Mouse (Mus musculus) midbrain, embryonic 16.5 days (tissue): ENCODE results near the gene Manba. TPM values are rescaled to one million over a fixed set of nuclear protein-coding genes. Genes with fewer than 3 reads are reported as not detected.
"Not testable (repeated sequence)": the region's sequence is repeated elsewhere in the genome, so short reads cannot be mapped to it uniquely, and the experiment has no call there.

Experiments
- ATAC-seq: fragments of 200-750 bp; cut with Nextera tagmentation; 2 replicates; pipeline ENCODE4 v1.8.0; 2017; ENCODE audit warnings: moderate TSS enrichment
- H3K27ac ChIP-seq: fragments of 300-500 bp; sonication (generic); 2 replicates; pipeline ENCODE4 v1.5.1; 2014; ENCODE audit warnings: mild to moderate bottlenecking, low read length, mixed read lengths
- H3K27me3 ChIP-seq: fragments of 300-500 bp; sonication (generic); 2 replicates; pipeline ENCODE4 v1.6.1; 2014; ENCODE audit warnings: low read depth, low read length, mixed read lengths; ENCODE audit not compliant: control insufficient read depth, insufficient read depth
- H3K36me3 ChIP-seq: fragments of 300-500 bp; sonication (generic); 2 replicates; pipeline ENCODE4 v1.6.1; 2014; ENCODE audit warnings: mild to moderate bottlenecking, low read length, moderate library complexity, mixed read lengths; ENCODE audit not compliant: control insufficient read depth, insufficient read depth
- H3K4me1 ChIP-seq: fragments of 300-500 bp; sonication (generic); 2 replicates; pipeline ENCODE4 v1.6.1; 2014; ENCODE audit warnings: mild to moderate bottlenecking, low read length, mixed read lengths; ENCODE audit not compliant: control insufficient read depth, insufficient read depth
- H3K4me2 ChIP-seq: fragments of 300-500 bp; sonication (generic); 2 replicates; pipeline ENCODE4 v1.6.1; 2014; ENCODE audit warnings: mild to moderate bottlenecking, low read length, mixed read lengths
- H3K4me3 ChIP-seq: fragments of 300-500 bp; sonication (generic); 2 replicates; pipeline ENCODE4 v1.5.1; 2014; ENCODE audit warnings: low read depth, mild to moderate bottlenecking, low read length, moderate library complexity, mixed read lengths
- H3K9ac ChIP-seq: fragments of 300-500 bp; sonication (generic); 2 replicates; pipeline ENCODE4 v1.6.1; 2014; ENCODE audit warnings: low read depth, low read length, mixed read lengths
- H3K9me3 ChIP-seq: fragments of 300-500 bp; sonication (generic); replicated peaks from 2 replicates; pipeline ENCODE4 v1.6.1; 2014; ENCODE audit warnings: mild to moderate bottlenecking, low read length, mixed read lengths; ENCODE audit not compliant: control insufficient read depth, poor library complexity, severe bottlenecking
- WGBS: fragments of 180-500 bp; shearing (Covaris S2); extraction: QIAGEN DNeasy Blood & Tissue Kit; methylation state at CpG from one replicate; pipeline ENCODE4 v1.1.7; 2014; 5-methylcytosine and 5-hydroxymethylcytosine counted together
- polyA plus RNA-seq: library from polyadenylated mRNA; unstranded; fragments of >200 nt; fragmentation: Nextera tagmentation; extraction: Ambion mirVana; gene quantifications from 2 replicates; pipeline ENCODE4 v1.2.1, GENCODE M21; 2015

Gene Manba
- polyA plus RNA-seq, 1 experiment from 2014 or later: 8.4 TPM

DNA sequence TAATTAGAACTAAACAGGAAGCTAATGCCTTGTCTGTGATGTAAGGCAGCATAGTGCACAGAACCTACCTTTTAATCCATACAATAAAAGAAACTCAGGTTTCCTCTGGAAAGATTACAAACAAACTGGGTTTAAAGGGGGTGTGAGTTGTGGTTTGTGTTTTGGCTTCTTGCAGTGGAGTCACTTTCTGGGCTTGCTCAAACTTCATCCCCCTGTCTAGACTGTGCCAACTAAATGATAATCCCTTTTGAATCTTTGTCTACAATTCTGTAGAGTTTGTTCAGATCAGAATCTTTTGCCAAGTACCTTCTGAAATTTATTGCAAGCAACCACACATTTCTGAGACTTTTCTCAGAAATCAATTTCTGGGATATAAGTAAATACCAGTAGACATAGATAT lies 40.5 kb upstream of the Manba start:
- Histone ChIP-seq H3K9ac (no peak overlapping the region), H3K9me3 (no peaks in the 10 kb centered on the region), H3K36me3 (no peaks in the 10 kb centered on the region; the same call in 1 of the 2 replicates), H3K27me3 (no peaks in the 10 kb centered on the region), H3K4me3 (no peak overlapping the region), H3K4me2 (no peak overlapping the region), H3K27ac (no peak overlapping the region), H3K4me1 (peaks cover 28% of the 10 kb centered on the region)
- 0 out of 2 replicates have a peak, but pooled peaks have one; percentile 12 for ATAC-seq

DNA sequence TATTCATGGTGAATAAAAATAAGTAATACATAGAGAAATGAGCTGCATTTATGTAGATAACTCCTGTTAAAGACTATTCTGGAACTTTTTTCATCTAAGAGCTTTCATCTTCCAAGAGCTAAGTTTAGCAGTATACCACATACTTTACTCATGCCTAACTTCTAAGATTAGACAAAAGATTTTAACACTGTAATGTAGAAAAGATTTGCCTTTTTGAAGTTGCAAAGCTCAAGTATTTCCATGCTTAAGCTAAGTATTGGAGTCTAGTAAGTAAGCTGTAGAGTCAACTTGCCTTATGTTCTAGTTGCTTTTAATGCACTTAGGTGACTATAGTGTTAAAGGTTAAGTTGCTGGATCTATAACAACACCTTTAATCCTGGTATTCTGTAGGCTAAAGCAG lies 26.4 kb upstream of the Manba start:
- Histone ChIP-seq H3K9me3 (no peaks in the 10 kb centered on the region), H3K36me3 (peaks cover 14% of the 10 kb centered on the region), H3K27me3 (no peaks in the 10 kb centered on the region), H3K27ac (no peak overlapping the region), H3K4me1 (no peaks in the 10 kb centered on the region), H3K4me2 (no peak overlapping the region), H3K4me3 (no peak overlapping the region), H3K9ac (no peak overlapping the region)
- no peak for ATAC-seq

GRCm38 (mm10) chr3:135468402-135468801 lies 17.0 kb upstream of the Manba start:
- H3K9ac ChIP-seq: no peak overlapping the region
- no peak overlapping the region for H3K4me2 ChIP-seq
- no peaks in the 10 kb centered on the region for H3K9me3 ChIP-seq
- H3K27ac ChIP-seq: no peak overlapping the region
- H3K4me1 ChIP-seq: no peaks in the 10 kb centered on the region
- no peak overlapping the region for H3K4me3 ChIP-seq
- no peak for ATAC-seq
- H3K36me3 ChIP-seq: no peaks in the 10 kb centered on the region
- 86% methylated on average over 1 of the region's 1 CpGs for WGBS
- H3K27me3 ChIP-seq: no peaks in the 10 kb centered on the region

GRCm38 (mm10) chr3:135469146-135469545 lies 16.3 kb upstream of the Manba start:
- Histone ChIP-seq H3K27ac (no peak overlapping the region), H3K4me1 (no peaks in the 10 kb centered on the region), H3K9ac (no peak overlapping the region), H3K36me3 (no peaks in the 10 kb centered on the region), H3K27me3 (no peaks in the 10 kb centered on the region), H3K4me3 (no peak overlapping the region), H3K9me3 (no peaks in the 10 kb centered on the region), H3K4me2 (no peak overlapping the region)
- no peak; the same call in 1 of the 2 replicates for ATAC-seq
- 68% methylated on average over 3 of the region's 3 CpGs for WGBS

GRCm38 (mm10) chr3:135469974-135470373 lies 15.4 kb upstream of the Manba start:
- Histone ChIP-seq H3K9me3 (no peaks in the 10 kb centered on the region), H3K4me2 (no peak overlapping the region), H3K9ac (no peak overlapping the region), H3K4me3 (no peak overlapping the region), H3K4me1 (no peaks in the 10 kb centered on the region), H3K27me3 (no peaks in the 10 kb centered on the region), H3K27ac (no peak overlapping the region), H3K36me3 (no peaks in the 10 kb centered on the region)
- ATAC-seq: peak; percentile 57; the same call in 1 of the 2 replicates
- WGBS: 57% methylated on average over 4 of the region's 4 CpGs

DNA sequence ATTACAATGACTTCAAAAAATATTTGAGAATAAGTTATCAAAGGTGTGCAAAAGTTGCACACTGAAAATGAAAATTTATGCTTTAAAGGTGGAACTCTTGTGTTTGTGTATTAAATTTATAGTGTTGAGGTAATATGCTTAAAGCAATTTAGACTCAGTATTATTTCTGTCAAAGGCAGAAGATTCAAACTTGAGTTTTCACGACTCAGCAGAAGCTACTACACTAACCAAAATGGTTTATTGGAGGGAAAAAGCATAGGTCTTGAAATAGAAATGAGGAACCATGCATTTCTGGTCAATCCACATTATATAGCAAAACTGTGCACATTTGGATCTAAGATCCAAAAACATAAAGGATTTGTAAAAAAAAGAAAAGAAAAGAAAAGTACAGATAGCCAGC lies 14.6 kb upstream of the Manba start:
- Histone ChIP-seq H3K27ac (no peak overlapping the region), H3K4me2 (no peak overlapping the region), H3K4me1 (no peaks in the 10 kb centered on the region), H3K9me3 (no peaks in the 10 kb centered on the region), H3K27me3 (no peaks in the 10 kb centered on the region), H3K36me3 (no peaks in the 10 kb centered on the region), H3K4me3 (no peak overlapping the region), H3K9ac (no peak overlapping the region)
- 86% methylated on average over 1 of the region's 1 CpGs for WGBS
- no peak for ATAC-seq

- H3K27ac ChIP-seq: no peak overlapping the region
- no peak overlapping the region for H3K4me3 ChIP-seq
- H3K27me3 ChIP-seq: no peaks in the 10 kb centered on the region
- 88% methylated on average over 8 of the region's 8 CpGs for WGBS
- no peaks in the 10 kb centered on the region for H3K4me1 ChIP-seq
- H3K9me3 ChIP-seq: no peaks in the 10 kb centered on the region
- H3K36me3 ChIP-seq: no peaks in the 10 kb centered on the region
- no peak for ATAC-seq
- no peak overlapping the region for H3K9ac ChIP-seq
- H3K4me2 ChIP-seq: no peak overlapping the region
Measured at GRCm38 (mm10) chr3:135475025-135475424, 10.4 kb upstream of the Manba start.

DNA sequence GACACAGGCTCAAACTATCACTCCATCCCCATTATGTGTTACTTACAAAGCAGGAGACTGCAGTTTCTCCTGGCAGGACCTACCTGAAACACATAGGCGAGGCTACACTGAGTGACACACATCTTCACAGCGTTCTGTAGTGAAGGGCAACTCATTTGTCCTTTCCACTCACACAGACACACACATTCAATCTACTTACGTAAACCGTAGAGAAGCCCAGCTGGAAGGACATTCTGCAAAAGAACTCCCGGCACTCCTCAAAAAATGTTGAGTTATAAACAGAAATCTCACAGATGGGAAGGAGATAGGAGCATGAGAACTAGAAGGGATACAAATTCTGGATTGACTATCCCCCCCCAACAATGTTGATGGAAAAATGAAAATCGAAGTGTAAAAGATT lies 9.1 kb upstream of the Manba start:
- H3K4me3 ChIP-seq: no peak overlapping the region

GRCm38 (mm10) chr3:135476977-135477376 lies 8.4 kb upstream of the Manba start:
- no peak overlapping the region for H3K4me3 ChIP-seq
- H3K4me1 ChIP-seq: no peaks in the 10 kb centered on the region
- no peaks in the 10 kb centered on the region for H3K36me3 ChIP-seq
- no peak overlapping the region for H3K4me2 ChIP-seq
- no peak overlapping the region for H3K27ac ChIP-seq
- ATAC-seq: no peak
- H3K27me3 ChIP-seq: no peaks in the 10 kb centered on the region
- no peak overlapping the region for H3K9ac ChIP-seq
- WGBS: 94% methylated on average over 2 of the region's 2 CpGs
- no peaks in the 10 kb centered on the region for H3K9me3 ChIP-seq

More for the DNA sequence above, 9.1 kb upstream of the Manba start:
- Histone ChIP-seq H3K27me3 (no peaks in the 10 kb centered on the region), H3K4me2 (no peak overlapping the region), H3K4me1 (no peaks in the 10 kb centered on the region), H3K36me3 (no peaks in the 10 kb centered on the region), H3K27ac (no peak overlapping the region), H3K9me3 (no peaks in the 10 kb centered on the region), H3K9ac (no peak overlapping the region)
- WGBS: 84% methylated on average over 6 of the region's 6 CpGs
- ATAC-seq: no peak

DNA sequence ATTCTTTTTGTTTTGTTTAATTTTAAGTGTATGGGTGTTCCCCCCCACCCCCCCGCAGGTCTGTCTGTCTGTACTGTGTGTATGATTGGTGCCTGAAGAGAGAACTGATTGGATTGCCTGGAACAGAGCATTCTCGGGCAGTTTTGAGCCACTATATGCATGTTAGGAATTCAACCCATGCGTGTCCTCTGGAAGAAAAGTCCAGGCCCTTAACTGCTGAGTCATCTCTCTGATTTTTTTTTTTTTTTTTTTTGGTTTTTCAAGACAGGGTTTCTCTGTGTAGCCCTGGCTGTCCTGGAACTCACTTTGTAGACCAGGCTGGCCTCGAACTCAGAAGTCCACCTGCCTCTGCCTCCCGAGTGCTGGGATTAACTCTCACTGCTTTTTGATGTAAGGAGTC lies 6.3 kb upstream of the Manba start:
- H3K4me1 ChIP-seq, H3K4me2 ChIP-seq, H3K27me3 ChIP-seq, H3K27ac ChIP-seq, H3K9ac ChIP-seq, H3K36me3 ChIP-seq, H3K9me3 ChIP-seq, H3K4me3 ChIP-seq, ATAC-seq: not testable (repeated sequence)
- WGBS: 83% methylated on average over 5 of the region's 5 CpGs
